Mouse (Mus musculus): ENCODE data around the gene Cdc20b. TPM values are rescaled to one million over a fixed set of nuclear protein-coding genes. Genes with fewer than 3 reads are reported as not detected.
"Not testable (repeated sequence)": the region's sequence is repeated elsewhere in the genome, so short reads cannot be mapped to it uniquely, and the experiment has no call there.

Gene Cdc20b
- polyA plus RNA-seq, 1 experiment from 2014 or later: not detected

DNA sequence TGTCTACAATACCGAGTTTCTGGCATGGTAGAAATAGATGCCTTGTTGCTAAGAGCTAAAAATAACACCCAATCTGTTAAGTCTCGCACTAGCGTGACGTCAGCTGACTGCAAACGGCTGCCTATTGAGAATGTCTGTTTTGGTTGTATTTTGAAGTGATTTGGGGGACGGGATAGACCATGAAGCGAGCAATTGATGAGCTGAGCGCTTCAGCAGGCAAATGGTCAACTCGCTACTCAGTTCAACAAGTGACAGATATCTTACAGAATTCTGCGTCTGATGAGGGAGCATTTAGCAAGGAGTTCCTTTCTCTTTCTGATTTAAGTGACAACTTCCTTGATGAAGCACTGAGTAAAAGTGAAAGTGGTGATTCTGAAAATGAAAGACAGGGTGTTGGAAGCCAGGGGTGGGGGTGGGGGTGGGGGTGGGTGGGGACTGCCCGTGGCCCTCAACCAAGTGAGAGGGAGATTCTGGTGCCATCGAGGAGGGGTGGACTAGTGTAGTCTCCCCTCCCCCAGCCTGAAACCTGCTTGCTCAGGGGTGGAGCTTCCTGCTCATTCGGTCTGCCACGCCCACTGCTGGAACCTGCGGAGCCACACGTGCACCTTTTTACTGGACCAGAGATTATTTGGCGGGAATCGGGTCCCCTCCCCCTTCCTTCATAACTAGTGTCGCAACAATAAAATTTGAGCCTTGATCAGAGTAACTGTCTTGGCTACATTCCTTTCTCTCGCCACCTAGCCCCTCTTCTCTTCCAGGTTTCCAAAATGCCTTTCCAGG, 21.5 kb upstream of the Cdc20b start:
- Histone ChIP-seq H3K4me2 (replicated peaks; ENCODE audit: low read depth, low read length) (peak overlapping the region; percentile 19; the same call in 1 of the 2 replicates), H3K4me3 (ENCODE audit: low read length) (peak overlapping the region; percentile 7; the same call in 1 of the 2 replicates)
- WGBS: 36% methylated on average over 18 of the region's 20 CpGs
- H3K27ac ChIP-seq (ENCODE audit: low read depth, low read length); H3K9me3 ChIP-seq (ENCODE audit: control insufficient read depth, low read length); H3K4me1 ChIP-seq (ENCODE audit: control insufficient read depth, insufficient read depth, low read length); H3K27me3 ChIP-seq (ENCODE audit: control insufficient read depth, insufficient read depth, low read length); H3K9ac ChIP-seq (ENCODE audit: low read depth, low read length); ATAC-seq (ENCODE audit: low FRiP score, low TSS enrichment); H3K36me3 ChIP-seq (ENCODE audit: control insufficient read depth, insufficient read depth, low read length): not testable (repeated sequence)

DNA sequence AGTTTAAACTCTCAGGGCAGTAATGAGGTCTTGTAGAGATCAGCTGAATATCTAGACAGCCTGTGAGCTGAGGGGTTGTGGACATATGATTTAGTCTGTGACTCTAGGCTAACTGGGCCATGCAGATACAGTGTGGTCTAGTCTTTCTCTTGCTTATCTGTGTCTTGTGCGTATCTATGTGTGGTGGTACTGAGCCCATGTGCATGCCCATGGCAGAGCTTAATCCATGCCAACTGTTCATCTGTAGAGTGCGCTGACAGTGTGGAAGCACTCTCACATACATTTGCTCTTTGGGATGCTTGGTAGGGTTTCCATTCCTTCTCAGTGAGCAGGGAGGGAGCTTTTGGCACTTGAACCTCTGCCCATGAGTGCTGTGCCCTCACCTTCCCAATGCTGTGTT, 13.4 kb upstream of the Cdc20b start:
- WGBS: 85% methylated on average over 2 of the region's 2 CpGs

DNA sequence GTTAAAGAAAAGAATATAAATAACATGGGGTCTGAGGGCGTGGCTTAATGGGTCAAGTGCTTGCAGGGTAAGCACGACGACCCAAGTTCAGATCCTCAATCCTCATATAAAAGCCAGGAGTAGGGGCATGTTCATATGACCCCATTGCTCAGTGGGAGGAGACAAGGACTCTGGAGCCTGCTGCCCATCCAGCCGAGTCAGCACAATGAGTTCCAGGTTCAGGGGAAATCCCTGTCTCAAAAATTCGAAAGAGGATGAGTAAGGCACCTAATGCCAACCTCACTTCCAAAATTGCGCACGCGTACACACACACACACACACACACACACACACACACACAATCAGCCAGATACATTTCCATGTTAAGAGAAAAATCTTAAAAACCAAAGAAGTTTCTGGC, 12.4 kb upstream of the Cdc20b start:
- no peak for ATAC-seq (ENCODE audit: low FRiP score, low TSS enrichment)
- Histone ChIP-seq H3K36me3 (ENCODE audit: control insufficient read depth, insufficient read depth, low read length) (no peaks in the 10 kb centered on the region), H3K4me1 (ENCODE audit: control insufficient read depth, insufficient read depth, low read length) (no peaks in the 10 kb centered on the region)

More for the DNA sequence above, 13.4 kb upstream of the Cdc20b start:
- Histone ChIP-seq H3K4me1 (ENCODE audit: control insufficient read depth, insufficient read depth, low read length) (no peaks in the 10 kb centered on the region), H3K27me3 (ENCODE audit: control insufficient read depth, insufficient read depth, low read length) (no peaks in the 10 kb centered on the region), H3K9ac (ENCODE audit: low read depth, low read length) (no peak overlapping the region), H3K27ac (ENCODE audit: low read depth, low read length) (no peak overlapping the region), H3K9me3 (ENCODE audit: control insufficient read depth, low read length) (no peaks in the 10 kb centered on the region), H3K4me2 (replicated peaks; ENCODE audit: low read depth, low read length) (no peak overlapping the region), H3K4me3 (ENCODE audit: low read length) (no peak overlapping the region), H3K36me3 (ENCODE audit: control insufficient read depth, insufficient read depth, low read length) (no peaks in the 10 kb centered on the region)
- no peak for ATAC-seq (ENCODE audit: low FRiP score, low TSS enrichment)

GRCm38 (mm10) chr13:113023274-113024143, 11.4 kb upstream of the Cdc20b start:
- Histone ChIP-seq H3K4me1 (ENCODE audit: control insufficient read depth, insufficient read depth, low read length) (no peaks in the 10 kb centered on the region), H3K4me3 (ENCODE audit: low read length) (no peak overlapping the region), H3K9ac (ENCODE audit: low read depth, low read length) (no peak overlapping the region), H3K9me3 (ENCODE audit: control insufficient read depth, low read length) (no peaks in the 10 kb centered on the region), H3K27ac (ENCODE audit: low read depth, low read length) (no peak overlapping the region), H3K36me3 (ENCODE audit: control insufficient read depth, insufficient read depth, low read length) (no peaks in the 10 kb centered on the region), H3K4me2 (replicated peaks; ENCODE audit: low read depth, low read length) (no peak overlapping the region), H3K27me3 (ENCODE audit: control insufficient read depth, insufficient read depth, low read length) (0 out of 2 replicates have a peak, but pooled peaks cover 3% of the 10 kb centered on the region)
- WGBS: 58% methylated on average over 17 of the region's 17 CpGs
- ATAC-seq (ENCODE audit: low FRiP score, low TSS enrichment): no peak

More for the DNA sequence above, 12.4 kb upstream of the Cdc20b start:
- Histone ChIP-seq H3K9ac (ENCODE audit: low read depth, low read length) (no peak overlapping the region), H3K9me3 (ENCODE audit: control insufficient read depth, low read length) (no peaks in the 10 kb centered on the region), H3K27ac (ENCODE audit: low read depth, low read length) (no peak overlapping the region), H3K4me2 (replicated peaks; ENCODE audit: low read depth, low read length) (no peak overlapping the region), H3K4me3 (ENCODE audit: low read length) (no peak overlapping the region), H3K27me3 (ENCODE audit: control insufficient read depth, insufficient read depth, low read length) (no peaks in the 10 kb centered on the region)
- WGBS: 71% methylated on average over 8 of the region's 8 CpGs

- H3K4me1 ChIP-seq (ENCODE audit: control insufficient read depth, insufficient read depth, low read length): peaks cover 11% of the 10 kb centered on the region
- H3K27me3 ChIP-seq (ENCODE audit: control insufficient read depth, insufficient read depth, low read length): peaks cover 35% of the 10 kb centered on the region
- H3K9me3 ChIP-seq (ENCODE audit: control insufficient read depth, low read length): no peaks in the 10 kb centered on the region
- H3K27ac ChIP-seq (ENCODE audit: low read depth, low read length): no peak overlapping the region
- ATAC-seq (ENCODE audit: low FRiP score, low TSS enrichment): no peak
- peak overlapping the region; percentile 44; the same call in 1 of the 2 replicates for H3K9ac ChIP-seq (ENCODE audit: low read depth, low read length)
- H3K4me2 ChIP-seq (replicated peaks; ENCODE audit: low read depth, low read length): peak overlapping the region; percentile 83
- H3K4me3 ChIP-seq (ENCODE audit: low read length): peak overlapping the region; percentile 46
- WGBS: 1% methylated on average over 7 of the region's 7 CpGs
- H3K36me3 ChIP-seq (ENCODE audit: control insufficient read depth, insufficient read depth, low read length): no peaks in the 10 kb centered on the region
Observed at GRCm38 (mm10) chr13:113031351-113031750, 3.6 kb upstream of the Cdc20b start.

GRCm38 (mm10) chr13:113031792-113032571, 2.9 kb upstream of the Cdc20b start:
- peak overlapping the region; percentile 44 for H3K9ac ChIP-seq (ENCODE audit: low read depth, low read length)
- ATAC-seq (ENCODE audit: low FRiP score, low TSS enrichment): peak; percentile 55; the same call in 1 of the 2 replicates
- WGBS: 1% methylated on average over 40 of the region's 40 CpGs
- H3K4me1 ChIP-seq (ENCODE audit: control insufficient read depth, insufficient read depth, low read length): peaks cover 11% of the 10 kb centered on the region
- no peaks in the 10 kb centered on the region for H3K9me3 ChIP-seq (ENCODE audit: control insufficient read depth, low read length)
- no peaks in the 10 kb centered on the region for H3K36me3 ChIP-seq (ENCODE audit: control insufficient read depth, insufficient read depth, low read length)
- peak overlapping the region; percentile 46 for H3K4me3 ChIP-seq (ENCODE audit: low read length)
- H3K27me3 ChIP-seq (ENCODE audit: control insufficient read depth, insufficient read depth, low read length): peaks cover 35% of the 10 kb centered on the region
- no peak overlapping the region for H3K27ac ChIP-seq (ENCODE audit: low read depth, low read length)
- H3K4me2 ChIP-seq (replicated peaks; ENCODE audit: low read depth, low read length): peak overlapping the region; percentile 83

GRCm38 (mm10) chr13:113032831-113033230, 2.1 kb upstream of the Cdc20b start:
- Histone ChIP-seq H3K9ac (ENCODE audit: low read depth, low read length) (no peak overlapping the region), H3K27me3 (ENCODE audit: control insufficient read depth, insufficient read depth, low read length) (peaks cover 34% of the 10 kb centered on the region), H3K4me1 (ENCODE audit: control insufficient read depth, insufficient read depth, low read length) (peaks cover 11% of the 10 kb centered on the region), H3K4me2 (replicated peaks; ENCODE audit: low read depth, low read length) (no peak overlapping the region), H3K9me3 (ENCODE audit: control insufficient read depth, low read length) (no peaks in the 10 kb centered on the region), H3K36me3 (ENCODE audit: control insufficient read depth, insufficient read depth, low read length) (no peaks in the 10 kb centered on the region), H3K27ac (ENCODE audit: low read depth, low read length) (no peak overlapping the region), H3K4me3 (ENCODE audit: low read length) (no peak overlapping the region)
- ATAC-seq (ENCODE audit: low FRiP score, low TSS enrichment): no peak

DNA sequence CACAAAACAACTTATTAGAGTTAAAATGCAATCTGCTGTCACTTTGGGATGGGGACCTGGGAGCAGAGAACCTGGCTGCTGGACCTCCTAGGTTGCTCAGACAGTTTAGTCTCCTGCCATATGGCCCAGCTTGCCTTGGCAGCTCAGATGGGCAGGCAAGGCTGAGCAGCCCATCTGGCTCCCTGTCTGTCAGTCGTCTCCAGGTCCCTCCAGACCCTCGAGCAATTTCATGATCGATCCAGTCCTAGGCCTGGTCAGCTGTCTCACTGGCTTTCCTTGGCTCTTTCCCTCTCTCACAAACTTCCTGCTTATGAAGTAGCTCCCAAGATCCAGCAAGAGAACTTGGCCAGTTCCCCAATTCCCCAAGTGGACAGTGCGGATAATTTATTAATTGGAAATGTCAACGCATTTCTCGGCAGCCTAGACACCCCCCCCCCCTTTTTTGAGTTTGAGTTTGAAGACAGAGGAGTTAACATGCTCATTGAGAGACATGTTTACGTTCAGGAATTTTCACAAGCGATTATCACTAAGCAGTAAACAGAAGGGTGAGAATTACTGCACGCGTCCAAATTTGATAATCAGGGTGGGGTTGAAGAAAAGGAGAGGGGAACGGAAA, 532 bp upstream of the Cdc20b start:
- peaks cover 14% of the 10 kb centered on the region for H3K4me1 ChIP-seq (ENCODE audit: control insufficient read depth, insufficient read depth, low read length)
- H3K36me3 ChIP-seq (ENCODE audit: control insufficient read depth, insufficient read depth, low read length): no peaks in the 10 kb centered on the region
- H3K9ac ChIP-seq (ENCODE audit: low read depth, low read length): peak overlapping the region; percentile 50
- peak overlapping the region; percentile 57 for H3K4me3 ChIP-seq (ENCODE audit: low read length)
- no peak for ATAC-seq (ENCODE audit: low FRiP score, low TSS enrichment)
- 1% methylated on average over 11 of the region's 11 CpGs for WGBS
- H3K9me3 ChIP-seq (ENCODE audit: control insufficient read depth, low read length): no peaks in the 10 kb centered on the region
- peaks cover 32% of the 10 kb centered on the region for H3K27me3 ChIP-seq (ENCODE audit: control insufficient read depth, insufficient read depth, low read length)
- no peak overlapping the region for H3K27ac ChIP-seq (ENCODE audit: low read depth, low read length)
- peak overlapping the region; percentile 99 for H3K4me2 ChIP-seq (replicated peaks; ENCODE audit: low read depth, low read length)
